Mouse (Mus musculus) brown adipose tissue, adult 24 weeks (tissue): Measurements from ENCODE around the gene Chml. TPM values are rescaled to one million over a fixed set of nuclear protein-coding genes. Genes with fewer than 3 reads are reported as not detected.

Experiments used
- H3K27ac ChIP-seq: fragments of 200-500 bp; replicated peaks from 2 replicates; pipeline ENCODE4 v1.5.1; 2012; ENCODE audit warnings: low read depth, mild to moderate bottlenecking, low read length
- H3K4me1 ChIP-seq: fragments of 200-500 bp; 2 replicates; pipeline ENCODE4 v1.6.1; 2012; ENCODE audit warnings: low read length, mixed read lengths; ENCODE audit not compliant: control insufficient read depth, insufficient read depth, insufficient read length
- H3K4me3 ChIP-seq: fragments of 200-500 bp; 2 replicates; pipeline ENCODE4 v1.5.1; 2012; ENCODE audit warnings: low read depth, mild to moderate bottlenecking, low read length, moderate library complexity; ENCODE audit not compliant: insufficient read depth
- polyA plus RNA-seq: library from polyadenylated mRNA; stranded (reverse); fragments of >200 nt; gene quantifications from 2 replicates; pipeline ENCODE4 v1.2.4, GENCODE M21; 2012; ENCODE audit not compliant: missing spikeins, insufficient read depth, insufficient read length

Chml gene
- polyA plus RNA-seq, 1 experiment = 2.9 TPM

DNA sequence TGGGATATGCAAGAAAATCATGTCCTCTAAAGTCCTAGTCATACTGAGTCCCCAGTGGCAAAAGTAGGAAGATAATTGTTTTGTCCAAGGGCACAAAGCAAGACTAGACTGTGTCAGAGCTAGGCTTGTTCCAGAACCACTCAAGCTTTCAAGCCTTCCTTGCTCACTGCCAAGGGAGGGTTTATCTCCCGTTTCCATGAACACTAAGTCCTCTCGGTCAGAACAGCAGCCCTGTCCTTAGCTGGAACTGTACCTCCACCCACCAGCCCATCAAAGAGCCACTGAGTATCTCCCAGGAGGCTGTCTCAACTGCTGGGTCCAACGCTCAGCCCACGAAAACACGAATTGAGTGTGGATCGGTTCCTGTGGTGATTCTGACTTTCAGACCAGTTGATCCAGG is 17.6 kb downstream of the Chml start:
- no peaks in the 10 kb centered on the region for H3K4me1 ChIP-seq
- H3K4me3 ChIP-seq = no peak overlapping the region
- H3K27ac ChIP-seq = no peak overlapping the region

DNA sequence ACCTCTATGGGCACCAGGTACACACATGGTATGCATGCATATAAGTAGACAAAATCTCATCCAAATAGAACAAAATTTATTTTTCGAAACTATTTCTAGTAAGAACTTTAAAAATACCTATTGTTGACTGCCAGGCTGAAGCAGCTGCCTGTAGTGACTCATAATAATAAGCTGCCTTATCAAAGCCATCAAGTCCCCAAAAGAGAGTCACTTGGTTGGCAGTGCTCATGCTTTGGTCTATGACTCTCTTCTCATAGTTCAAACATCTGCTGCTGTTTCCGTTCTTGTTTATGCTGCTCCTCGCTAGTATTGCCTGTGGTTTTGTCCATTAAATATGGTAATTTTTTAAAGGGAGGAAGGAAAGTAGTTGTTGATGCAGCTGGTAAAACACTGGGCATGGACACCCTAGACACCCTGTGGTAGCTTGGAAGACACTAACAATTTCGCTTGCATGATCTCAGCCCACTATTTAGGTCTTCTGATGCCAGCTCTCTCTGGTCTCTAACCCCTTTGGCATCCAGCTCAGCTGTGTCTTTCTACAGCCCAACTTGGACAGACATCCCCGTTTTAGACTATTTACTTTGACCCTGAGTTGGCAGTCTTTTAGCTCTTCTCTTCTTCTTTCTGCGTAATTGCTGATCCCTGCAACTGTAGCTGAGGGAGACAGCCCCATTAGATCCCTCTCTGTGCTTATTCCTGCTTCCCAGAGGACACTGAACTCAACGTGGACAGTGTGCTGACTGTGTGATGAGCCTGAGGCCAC is 19.0 kb downstream of the Chml start:
- H3K27ac ChIP-seq = no peak overlapping the region
- no peaks in the 10 kb centered on the region for H3K4me1 ChIP-seq
- H3K4me3 ChIP-seq = no peak overlapping the region

DNA sequence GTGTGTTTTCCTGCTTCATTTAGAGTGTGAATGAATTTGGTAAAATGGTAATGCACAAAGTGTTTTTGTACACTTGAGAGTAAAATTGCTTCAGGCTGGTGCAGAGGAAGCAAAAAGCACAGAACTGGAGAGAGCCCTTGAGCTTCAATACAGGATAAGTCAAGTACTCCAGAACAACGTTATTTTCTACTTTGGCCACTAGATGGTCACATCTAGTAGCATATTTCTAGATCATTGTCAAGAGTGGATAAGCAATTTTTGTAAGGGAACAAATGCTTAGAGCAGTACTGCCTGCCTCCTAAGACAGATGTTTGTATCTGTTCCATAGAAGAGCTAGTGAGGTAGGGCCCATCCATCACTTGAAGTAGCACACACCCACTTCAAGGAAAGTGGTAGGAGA is 21.1 kb downstream of the Chml start:
- H3K4me1 ChIP-seq = no peaks in the 10 kb centered on the region
- H3K27ac ChIP-seq = no peak overlapping the region
- H3K4me3 ChIP-seq = no peak overlapping the region

DNA sequence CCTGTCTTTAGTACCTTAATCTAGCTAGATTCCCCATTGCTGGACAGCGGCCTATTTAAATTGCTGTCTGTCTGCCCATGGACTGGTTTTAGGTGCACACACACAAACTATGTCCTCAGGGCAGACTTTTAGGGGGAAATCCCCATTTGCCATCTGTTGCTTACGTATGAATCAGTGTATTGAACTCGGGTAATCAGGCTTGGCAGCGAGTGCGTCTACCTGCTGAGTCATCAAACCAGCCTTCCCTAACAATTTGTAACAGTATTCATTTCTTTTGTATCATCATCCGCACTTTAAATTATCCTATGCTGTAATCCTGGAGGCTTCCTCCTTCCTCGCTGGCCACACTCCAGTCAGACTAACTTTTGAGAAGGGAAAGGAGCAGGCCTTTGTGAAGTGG is 22.7 kb downstream of the Chml start:
- H3K27ac ChIP-seq = no peak overlapping the region
- H3K4me1 ChIP-seq = no peaks in the 10 kb centered on the region
- H3K4me3 ChIP-seq = no peak overlapping the region

DNA sequence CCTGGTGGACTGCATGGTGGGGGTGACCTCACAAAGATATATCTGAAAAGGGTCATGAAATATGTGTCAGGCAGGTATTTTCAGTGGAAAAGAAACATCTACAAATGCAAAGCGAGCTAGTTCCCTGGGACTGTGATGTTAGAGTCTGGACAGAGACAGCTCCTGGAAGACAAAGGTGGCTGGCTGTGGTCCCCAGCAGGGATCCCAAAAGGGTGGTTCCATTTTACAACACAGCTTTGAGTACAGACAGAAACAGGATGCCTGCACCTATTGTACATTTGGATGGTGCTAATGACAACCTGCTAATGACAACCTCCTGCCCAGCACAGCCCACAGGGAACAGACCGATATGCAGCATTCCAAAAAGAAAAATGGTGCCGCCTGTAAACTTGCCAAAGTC is 23.2 kb downstream of the Chml start:
- no peak overlapping the region for H3K27ac ChIP-seq
- H3K4me1 ChIP-seq = no peaks in the 10 kb centered on the region
- H3K4me3 ChIP-seq = no peak overlapping the region

DNA sequence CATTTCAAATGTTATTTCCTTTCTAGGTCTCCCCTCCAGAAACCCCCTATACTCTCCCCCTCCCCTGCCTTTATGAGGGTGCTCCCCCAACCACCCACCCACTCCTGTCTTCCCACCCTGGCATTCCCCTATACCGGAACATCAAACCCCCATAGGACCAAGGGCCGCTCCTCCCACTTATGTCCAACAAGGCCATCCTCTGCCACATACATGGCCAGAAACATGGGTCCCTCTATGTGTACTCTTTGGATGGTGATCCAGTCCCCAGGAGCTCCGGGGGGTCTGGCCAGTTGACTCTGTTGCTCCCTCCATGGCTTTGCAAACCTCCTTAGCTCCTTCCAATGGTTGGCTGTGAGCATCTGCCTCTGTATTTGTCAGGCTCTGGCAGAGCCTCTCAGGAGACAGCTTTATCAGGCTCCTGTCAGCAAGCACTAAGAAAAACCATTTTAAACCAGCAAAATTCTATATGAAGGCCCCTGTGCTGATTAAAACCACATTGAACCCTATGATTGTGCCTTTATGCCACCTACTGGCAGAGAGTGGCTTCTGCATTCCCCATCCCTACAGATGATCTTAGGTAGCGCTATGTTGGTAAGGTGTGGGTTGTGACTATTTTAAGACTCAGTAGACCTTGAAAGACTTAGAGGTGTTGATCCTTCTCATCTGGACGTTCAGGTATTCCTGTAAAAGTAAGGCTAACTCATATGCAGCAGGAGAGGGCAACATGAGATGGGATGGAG is 23.9 kb downstream of the Chml start:
- Histone ChIP-seq H3K4me3 (no peak overlapping the region), H3K27ac (no peak overlapping the region), H3K4me1 (no peaks in the 10 kb centered on the region)

DNA sequence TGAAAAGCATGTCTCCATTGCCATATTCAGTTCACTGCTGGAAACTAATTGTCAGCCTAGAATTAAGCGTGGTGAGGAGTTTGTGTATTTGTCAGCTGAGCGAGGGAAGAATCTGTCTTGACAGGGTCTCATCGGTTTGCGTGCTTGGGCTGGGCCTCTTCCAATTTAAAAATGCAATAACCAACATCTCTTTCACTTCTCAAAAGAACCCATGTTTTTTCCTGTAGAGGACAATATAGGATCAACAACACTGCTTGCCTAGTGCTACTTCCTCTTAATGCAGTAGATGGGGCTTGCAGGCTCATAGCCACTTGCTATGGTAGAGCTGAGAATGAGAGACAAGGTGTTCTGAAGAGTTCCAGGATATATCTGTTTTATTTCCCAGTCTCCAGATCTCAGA is 32.8 kb downstream of the Chml start:
- Histone ChIP-seq H3K27ac (peak overlapping the region; percentile 51; the same call in 1 of the 2 replicates), H3K4me3 (no peak overlapping the region), H3K4me1 (no peaks in the 10 kb centered on the region)

DNA sequence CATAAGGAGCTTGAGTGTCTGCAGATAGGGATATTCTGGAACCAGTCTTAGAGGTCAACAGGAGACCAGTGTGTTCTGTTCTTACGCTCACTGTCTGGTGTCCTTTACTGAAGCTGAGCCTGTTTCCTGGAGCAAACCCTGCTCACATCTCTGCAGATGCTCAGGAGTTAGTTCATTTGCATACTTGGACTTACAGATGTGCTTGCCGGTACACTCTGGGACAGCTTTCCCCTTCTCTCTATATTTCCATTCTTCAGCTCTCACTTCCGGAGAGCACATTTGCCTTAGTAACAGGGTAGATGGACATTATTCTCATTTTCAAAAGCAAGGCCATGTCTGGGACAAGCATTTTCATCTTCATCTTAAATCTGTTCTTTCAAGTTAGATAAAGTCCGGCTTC is 44.1 kb downstream of the Chml start:
- Histone ChIP-seq H3K27ac (no peak overlapping the region), H3K4me3 (no peak overlapping the region), H3K4me1 (no peaks in the 10 kb centered on the region)

DNA sequence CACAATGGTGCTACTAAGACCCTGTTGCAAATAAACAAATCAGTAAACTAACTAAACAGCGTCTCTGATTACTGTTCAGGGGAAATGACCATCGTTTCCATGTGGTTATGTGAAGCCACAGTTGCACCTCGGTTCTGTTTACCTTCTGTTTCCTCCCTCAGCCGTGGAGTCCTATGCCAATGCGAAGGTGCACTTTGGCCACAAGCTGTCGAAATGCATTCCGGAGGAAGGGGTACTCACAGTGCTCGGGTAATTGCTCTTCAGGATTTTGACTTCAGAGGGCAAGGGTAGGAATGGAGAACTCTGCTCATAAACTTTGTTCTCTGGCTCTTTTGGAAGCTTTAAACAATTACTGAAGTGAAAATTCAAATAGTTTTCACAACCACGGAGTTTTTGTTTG is 45.7 kb downstream of the Chml start:
- H3K4me1 ChIP-seq = no peaks in the 10 kb centered on the region
- no peak overlapping the region for H3K4me3 ChIP-seq
- H3K27ac ChIP-seq = no peak overlapping the region

DNA sequence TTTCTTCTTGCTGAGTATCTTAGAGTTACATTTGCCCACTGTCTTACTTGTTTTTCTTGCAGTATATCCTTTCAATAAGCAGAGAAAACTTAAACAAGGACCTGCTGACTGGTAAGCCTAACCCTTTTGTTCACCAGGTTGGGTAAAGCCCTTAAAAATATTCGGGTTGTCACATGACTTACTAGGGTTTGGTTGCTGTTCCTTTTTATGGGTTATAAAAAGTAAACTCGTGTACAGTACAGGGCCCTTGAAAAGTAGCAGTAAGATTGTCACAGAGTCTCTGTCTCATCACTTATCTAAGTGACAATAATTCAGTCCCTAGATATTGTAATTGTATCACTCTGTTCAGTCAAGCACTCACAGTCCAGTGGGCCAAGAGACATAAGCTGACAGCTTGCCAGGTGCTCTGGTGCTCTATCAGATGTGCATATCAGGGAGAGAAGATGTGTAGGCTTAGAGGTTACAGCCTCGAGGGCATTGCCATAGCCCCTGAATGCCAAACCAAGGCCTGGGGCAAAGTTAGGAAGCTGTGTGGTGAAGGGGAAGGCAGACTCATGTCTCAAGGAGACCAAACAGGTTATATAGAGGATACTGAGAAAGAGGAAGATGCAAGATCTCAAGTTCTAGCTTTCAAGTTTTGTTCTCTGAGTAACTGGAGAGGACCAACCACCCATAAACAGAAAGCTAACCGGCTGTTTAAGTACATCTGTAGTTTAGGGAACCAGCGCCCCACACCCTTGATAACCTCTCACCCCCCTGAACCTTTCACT is 49.0 kb downstream of the Chml start:
- no peak overlapping the region for H3K4me3 ChIP-seq
- H3K27ac ChIP-seq = no peak overlapping the region
- no peaks in the 10 kb centered on the region for H3K4me1 ChIP-seq

DNA sequence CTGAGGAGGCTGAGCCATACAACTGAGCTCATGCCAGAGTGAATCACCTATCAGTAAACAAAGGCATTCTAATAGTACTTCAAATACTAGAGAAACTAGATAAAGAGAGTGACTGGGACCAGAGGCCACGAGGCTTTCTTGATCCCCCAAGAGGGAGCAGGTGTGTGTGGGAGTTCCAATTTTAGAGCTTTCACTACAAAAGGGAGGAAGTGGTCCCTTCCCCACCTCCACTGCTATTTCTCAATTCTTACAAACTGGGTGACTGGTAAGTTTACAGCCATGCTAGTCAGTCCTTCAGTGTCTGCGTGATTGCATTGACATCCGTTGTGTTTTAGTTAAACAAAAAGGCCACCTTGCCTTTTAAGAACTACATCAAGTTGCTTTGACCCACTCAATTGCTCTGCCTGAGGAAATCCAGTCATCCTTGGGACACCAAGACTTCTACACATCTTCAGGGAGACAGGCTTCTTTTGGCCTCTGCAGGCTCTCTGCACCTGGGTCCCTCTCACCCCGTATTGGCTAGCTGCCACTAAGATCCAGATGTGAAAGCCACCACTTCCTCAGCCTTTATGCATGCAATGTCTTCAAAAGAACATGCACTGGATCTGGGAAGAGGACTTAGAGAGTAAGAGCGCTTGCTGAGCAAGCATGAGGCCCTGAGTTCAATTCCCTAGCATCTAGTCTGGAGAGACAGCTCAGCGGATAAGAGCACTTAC is 52.1 kb downstream of the Chml start:
- Histone ChIP-seq H3K27ac (peak overlapping the region; percentile 15), H3K4me3 (no peak overlapping the region), H3K4me1 (no peaks in the 10 kb centered on the region)

DNA sequence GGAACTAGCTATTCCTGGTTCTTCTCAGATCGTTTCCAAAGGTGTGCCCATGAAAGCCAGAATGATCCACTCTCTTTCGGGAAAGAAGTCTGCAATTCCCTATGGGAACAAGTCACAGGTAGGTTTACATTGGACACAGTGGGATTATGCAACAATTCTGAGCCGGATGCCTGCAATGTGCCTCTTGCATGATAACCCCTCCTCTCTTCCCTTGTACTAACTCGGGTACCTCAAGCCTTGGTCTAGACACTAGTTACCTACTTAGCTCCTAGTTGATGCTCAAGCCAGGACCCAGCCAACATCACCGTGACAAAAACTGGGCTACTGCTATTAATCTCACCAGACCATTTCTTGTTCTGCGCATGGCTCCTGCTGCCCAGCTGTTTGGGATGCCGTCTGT is 53.6 kb downstream of the Chml start:
- Histone ChIP-seq H3K27ac (0 out of 2 replicates have a peak overlapping the region, but pooled peaks have one; percentile 26), H3K4me1 (no peaks in the 10 kb centered on the region), H3K4me3 (no peak overlapping the region)

DNA sequence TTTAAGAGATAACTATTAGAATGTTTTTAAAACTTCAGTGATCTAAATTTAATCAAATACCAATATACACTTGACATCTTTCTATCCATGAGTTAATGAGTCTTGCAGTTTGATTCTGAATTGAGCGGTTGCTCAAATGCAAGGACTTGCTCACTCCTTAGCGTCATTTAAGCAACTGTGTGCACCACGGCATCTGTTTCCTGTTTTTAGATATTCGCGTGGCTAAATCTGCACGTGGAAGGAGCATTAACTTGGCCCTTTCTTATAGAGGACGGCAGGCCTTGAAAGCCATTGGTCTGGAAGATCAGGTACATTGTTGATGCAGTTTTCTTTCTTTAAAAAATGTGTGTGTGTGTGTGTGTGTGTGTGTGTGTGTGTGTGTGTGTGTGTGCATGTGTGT is 55.0 kb downstream of the Chml start:
- Histone ChIP-seq H3K27ac (peak overlapping the region; percentile 41), H3K4me1 (no peaks in the 10 kb centered on the region), H3K4me3 (no peak overlapping the region)

DNA sequence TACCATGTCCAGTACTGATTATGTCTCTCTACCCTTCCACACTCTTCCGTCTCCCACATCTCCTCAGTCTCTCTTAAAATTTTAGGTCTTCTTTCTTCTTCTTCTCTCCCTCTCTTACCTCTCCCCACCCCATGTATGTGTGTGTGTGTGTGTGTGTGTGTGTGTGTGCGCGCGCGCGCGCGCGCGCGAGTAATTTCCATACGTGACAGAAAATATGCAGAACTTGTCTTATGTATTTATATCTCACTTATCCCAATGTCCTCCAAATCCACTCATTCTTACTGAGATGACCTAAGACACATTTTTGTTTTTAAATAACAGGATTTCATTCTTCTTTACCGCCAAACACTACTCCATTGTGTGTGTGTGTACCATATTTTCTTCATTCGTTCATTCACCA is 60.2 kb downstream of the Chml start:
- no peaks in the 10 kb centered on the region for H3K4me1 ChIP-seq
- no peak overlapping the region for H3K27ac ChIP-seq
- no peak overlapping the region for H3K4me3 ChIP-seq
